Comparison of ENCODE assay signal across 11 mouse cellular contexts in the genomic region with DNA sequence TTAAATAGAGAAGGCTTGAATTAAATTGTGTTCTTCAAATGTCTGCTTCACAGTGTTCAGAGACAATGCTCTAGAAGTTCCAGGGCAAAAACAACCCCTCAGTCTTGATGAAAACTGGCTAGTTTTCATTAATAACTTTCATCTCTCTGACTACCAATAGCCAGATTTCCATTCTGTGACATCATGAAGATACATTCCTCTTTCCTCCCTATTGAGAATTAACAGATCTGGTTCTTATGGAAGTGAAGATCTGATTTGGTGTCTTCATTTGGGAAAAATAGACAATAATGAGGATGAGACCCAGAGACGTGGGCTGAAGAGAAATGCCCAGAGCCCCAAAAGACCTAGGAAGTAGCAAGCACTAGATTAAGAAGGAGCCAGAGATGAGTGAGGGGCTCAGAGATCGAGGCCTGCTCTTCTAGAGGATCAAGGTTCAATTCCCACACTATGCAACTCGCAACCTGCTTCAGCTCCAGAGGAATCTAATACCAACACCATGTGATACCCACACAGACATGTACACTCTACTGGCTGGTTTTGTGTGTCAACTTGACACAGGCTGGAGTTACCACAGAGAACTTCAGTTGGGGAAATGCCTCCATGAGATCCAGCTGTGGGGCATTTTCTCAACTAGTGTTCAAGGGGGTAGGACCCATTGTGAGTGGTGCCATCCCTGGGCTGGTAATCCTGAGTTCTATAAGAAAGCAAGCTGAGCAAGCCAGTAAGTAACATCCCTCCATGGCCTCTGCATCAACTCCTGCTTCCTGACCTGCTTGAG.
"Had no signal": no experiment of that assay in that cellular context is flagged by ENCODE, and none has a peak within 500 bp of the region (broad histone marks: within the 10 kb centered on the region; RNA-seq: fewer than 3 reads in every experiment).

No protein-coding gene starts in this region.

- DNase-seq: left cerebral cortex, postnatal 4 days; liver; liver, embryonic 13.5 days; liver, postnatal 0 days; lung, adult 18-20 months; lung, adult 2 months; lung, embryonic 14.5 days; lung, postnatal 10 days; lung, postnatal 36 days; lung, postnatal 4 days; midbrain, embryonic 14.5 days had no signal
